Mouse (Mus musculus) olfactory bulb, adult 2 months (tissue): ENCODE data around the gene Myadml2. TPM values are rescaled to one million over a fixed set of nuclear protein-coding genes. Genes with fewer than 3 reads are reported as not detected.

ENCODE experiments used
- H3K27ac ChIP-seq: fragments of 200-500 bp; 2 replicates; pipeline ENCODE4 v1.5.1; 2012; ENCODE audit warnings: low read depth, low read length; ENCODE audit not compliant: insufficient read depth
- H3K4me1 ChIP-seq: fragments of 200-500 bp; 2 replicates; pipeline ENCODE4 v1.6.1; 2012; ENCODE audit warnings: low read length; ENCODE audit not compliant: control insufficient read depth, insufficient read depth
- H3K4me3 ChIP-seq: fragments of 200-500 bp; 2 replicates; pipeline ENCODE4 v1.5.1; 2012; ENCODE audit warnings: mild to moderate bottlenecking, low read depth, low read length, moderate library complexity; ENCODE audit not compliant: insufficient read depth
- CTCF ChIP-seq: fragments of 200-500 bp; IDR thresholded peaks from 2 replicates; pipeline ENCODE4 v1.5.1; 2012; ENCODE audit warnings: low read depth, mild to moderate bottlenecking, low read length, moderate library complexity; ENCODE audit not compliant: insufficient read depth
- POLR2A ChIP-seq: fragments of 200-500 bp; IDR thresholded peaks from 2 replicates; pipeline ENCODE4 v1.6.1; 2012; ENCODE audit warnings: mild to moderate bottlenecking, low read depth, low read length, moderate library complexity; ENCODE audit not compliant: insufficient read depth
- WGBS: fragments of 180-500 bp; shearing (Covaris S2); methylation state at CpG from one replicate; pipeline ENCODE4 v1.1.7; 2018; 5-methylcytosine and 5-hydroxymethylcytosine counted together
- polyA plus RNA-seq: library from polyadenylated mRNA; stranded (reverse); fragments of >200 nt; gene quantifications from 2 replicates; pipeline ENCODE4 v1.2.4, GENCODE M21; 2012; ENCODE audit warnings: low replicate concordance; ENCODE audit not compliant: missing spikeins, insufficient read depth, insufficient read length

The Myadml2 gene
- polyA plus RNA-seq, 1 experiment = not detected

DNA sequence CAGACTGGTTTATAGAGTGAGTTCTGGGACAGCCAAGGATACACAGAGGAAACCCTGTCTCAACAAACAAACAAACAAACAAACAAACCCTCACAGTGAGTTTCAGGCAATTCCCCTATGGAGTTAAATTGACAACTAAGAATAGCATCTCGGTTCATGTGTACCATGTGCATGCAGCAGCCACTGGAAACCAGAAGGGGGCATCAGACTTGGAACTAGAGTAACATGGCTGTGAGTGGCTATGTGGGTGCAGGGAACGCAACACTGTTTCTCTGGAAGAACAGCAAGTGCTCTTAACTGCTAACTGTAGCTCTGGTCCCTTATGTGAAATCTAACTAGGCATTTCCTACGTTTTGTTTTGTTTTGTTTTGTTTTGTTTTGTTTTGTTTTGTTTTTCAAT lies 3.9 kb upstream of the Myadml2 start:
- no peak for TF ChIP-seq POLR2A
- no peak for TF ChIP-seq CTCF
- Histone ChIP-seq H3K4me3 (no peak overlapping the region), H3K27ac (no peak overlapping the region), H3K4me1 (peaks cover 11% of the 10 kb centered on the region)
- 66% methylated on average over 3 of the region's 3 CpGs for WGBS

DNA sequence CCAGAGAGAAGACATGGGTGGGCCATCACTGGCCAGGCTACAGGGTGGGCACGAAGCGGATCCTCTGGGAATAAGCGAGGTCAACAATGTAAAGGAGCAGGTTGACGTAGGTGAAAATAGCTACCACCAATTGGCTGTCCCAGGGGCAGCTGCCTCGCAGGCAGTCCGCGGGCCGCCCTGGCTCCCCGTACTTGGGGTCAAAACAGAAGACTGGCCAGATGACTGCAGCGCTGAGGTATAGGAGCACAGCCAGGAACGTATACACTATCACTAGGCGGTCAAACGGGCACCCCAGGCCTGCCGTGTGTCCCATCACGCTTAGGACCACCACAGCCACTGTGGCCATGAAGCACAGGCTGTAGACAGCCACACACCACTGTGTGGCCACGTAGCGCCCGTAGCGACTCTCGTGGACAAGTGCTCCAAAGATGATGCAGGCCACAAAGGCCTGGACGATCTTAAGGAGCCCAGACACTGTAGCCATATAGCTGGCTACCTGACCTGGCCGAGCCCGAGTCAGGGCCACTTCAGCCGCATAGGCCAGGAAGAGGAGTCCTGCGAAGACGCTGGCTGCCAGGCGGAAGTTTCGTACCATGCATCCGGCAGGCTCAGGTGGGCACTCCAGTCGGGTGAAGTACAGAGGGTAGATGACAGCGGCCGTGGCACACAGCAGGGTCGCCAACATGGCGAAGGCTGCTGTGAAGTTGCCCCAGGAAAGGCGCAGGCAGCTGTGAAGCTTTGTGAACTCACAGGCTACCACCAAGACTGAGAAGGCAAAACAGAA lies 719 bp downstream of the Myadml2 start:
- Histone ChIP-seq H3K27ac (peak overlapping the region; percentile 97), H3K4me3 (peak overlapping the region; percentile 75), H3K4me1 (peaks cover 27% of the 10 kb centered on the region)
- WGBS = 83% methylated on average over 35 of the region's 35 CpGs
- no peak for TF ChIP-seq POLR2A
- TF ChIP-seq CTCF = no peak

DNA sequence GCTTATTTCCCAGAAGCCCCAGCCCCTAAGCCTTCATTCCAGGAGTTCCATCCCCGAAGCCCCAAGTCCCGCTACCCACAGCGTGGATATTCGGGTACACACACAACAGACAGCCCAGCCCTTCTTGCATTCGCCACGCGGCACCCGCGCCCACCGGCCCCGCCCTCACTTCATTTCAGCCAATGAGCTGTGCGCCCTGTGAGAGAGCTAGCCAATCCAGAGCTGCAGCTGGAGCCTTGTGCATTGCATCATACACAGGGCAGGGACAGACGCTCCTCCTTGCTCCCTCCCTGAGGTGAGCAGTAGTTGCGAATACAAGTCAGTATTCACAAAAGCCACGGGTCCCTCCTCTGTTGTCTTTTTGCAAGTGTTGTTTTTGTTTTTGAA lies 4.4 kb downstream of the Myadml2 start, which contains the start of gene Pycr1:
Pycr1 (minus strand) TSS at position 169 of the 387 bp plus-strand sequence.
- Histone ChIP-seq H3K4me3 (peak within 1 kb of the TSS; percentile 55), H3K4me1 (peaks cover 27% of the 10 kb centered on the region), H3K27ac (no peak within 1 kb of the TSS)
- WGBS = 0% methylated on average over 15 of the region's 15 CpGs
- no peak for TF ChIP-seq POLR2A

DNA sequence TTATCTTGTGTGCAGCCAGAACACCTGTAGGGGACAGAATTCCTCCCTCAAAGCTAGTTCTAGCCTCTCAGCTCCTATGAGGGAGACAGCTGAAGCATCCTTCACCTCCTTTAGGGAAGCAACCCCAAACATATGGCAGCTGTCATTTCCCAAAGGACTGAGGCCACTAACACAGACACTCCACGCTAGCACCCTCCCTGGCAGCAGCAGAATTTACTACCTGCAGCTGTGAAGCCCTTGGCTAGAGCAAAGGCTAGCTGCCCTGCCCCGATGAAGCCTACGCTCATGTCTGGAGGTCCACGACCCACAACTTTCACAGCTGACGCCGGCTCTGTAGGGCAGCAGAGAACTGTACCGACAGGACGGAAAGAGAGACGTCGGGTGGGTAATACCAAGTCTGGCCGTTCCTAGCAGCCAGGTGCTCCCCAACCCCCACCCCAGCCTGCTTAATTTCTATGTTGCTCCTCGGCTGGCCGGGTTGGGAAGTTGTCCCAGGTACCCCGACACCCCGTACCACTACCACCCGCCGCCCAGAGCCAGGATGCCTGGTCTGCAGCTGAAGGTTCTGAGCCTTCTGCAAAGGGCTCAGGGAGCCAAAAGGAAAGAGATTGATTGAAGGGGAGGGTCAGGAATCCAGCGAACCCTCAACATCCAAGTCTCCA lies 4.9 kb downstream of the Myadml2 start:
- WGBS = 1% methylated on average over 18 of the region's 18 CpGs
- Histone ChIP-seq H3K4me3 (peak overlapping the region; percentile 55), H3K27ac (no peak overlapping the region), H3K4me1 (peaks cover 27% of the 10 kb centered on the region)
- TF ChIP-seq CTCF (no peak), POLR2A (no peak)

DNA sequence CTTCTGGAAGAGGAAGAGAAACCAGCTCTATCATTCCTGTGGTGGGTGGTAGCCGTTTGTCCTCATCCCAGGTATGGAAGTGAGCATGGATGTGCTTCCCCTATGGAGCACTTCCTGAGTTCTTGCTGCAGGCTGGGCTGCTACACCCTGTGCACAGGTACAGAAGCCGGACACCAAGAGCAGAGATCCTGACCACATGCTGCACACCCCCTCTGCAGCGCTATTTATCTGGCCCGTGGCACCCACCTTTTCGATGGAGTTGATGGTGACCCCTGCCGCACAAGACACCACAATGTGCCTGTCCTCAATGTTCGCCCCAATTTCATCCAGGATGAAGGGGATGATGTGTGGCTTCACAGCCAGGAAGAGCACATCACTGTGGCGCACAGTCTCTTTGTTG lies 6.1 kb downstream of the Myadml2 start:
- no peak for TF ChIP-seq POLR2A
- TF ChIP-seq CTCF = no peak
- 92% methylated on average over 8 of the region's 8 CpGs for WGBS
- Histone ChIP-seq H3K4me3 (no peak overlapping the region), H3K4me1 (peaks cover 16% of the 10 kb centered on the region), H3K27ac (no peak overlapping the region)

DNA sequence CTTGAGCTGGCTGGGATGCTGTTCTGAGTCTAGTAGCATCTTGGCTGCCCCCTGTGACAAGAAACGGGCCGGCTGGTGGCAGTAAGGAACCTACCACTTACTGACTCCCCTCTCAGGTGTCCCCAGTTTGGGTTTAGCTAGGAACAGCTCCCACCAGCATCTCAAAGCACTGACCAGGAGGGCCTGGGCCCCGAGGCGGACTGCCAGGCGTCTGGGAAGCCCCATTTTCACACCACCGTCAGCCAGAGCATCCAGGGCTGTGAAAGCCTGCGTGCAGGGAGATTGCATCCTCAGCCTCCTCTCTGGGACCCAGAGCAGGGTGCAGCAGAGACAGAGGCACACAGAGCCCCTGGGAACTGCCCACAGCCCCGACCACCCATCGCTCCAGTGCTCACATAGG lies 6.7 kb downstream of the Myadml2 start:
- Histone ChIP-seq H3K27ac (no peak overlapping the region), H3K4me1 (peaks cover 12% of the 10 kb centered on the region), H3K4me3 (no peak overlapping the region)
- 71% methylated on average over 9 of the region's 9 CpGs for WGBS
- TF ChIP-seq POLR2A (no peak), CTCF (no peak)

DNA sequence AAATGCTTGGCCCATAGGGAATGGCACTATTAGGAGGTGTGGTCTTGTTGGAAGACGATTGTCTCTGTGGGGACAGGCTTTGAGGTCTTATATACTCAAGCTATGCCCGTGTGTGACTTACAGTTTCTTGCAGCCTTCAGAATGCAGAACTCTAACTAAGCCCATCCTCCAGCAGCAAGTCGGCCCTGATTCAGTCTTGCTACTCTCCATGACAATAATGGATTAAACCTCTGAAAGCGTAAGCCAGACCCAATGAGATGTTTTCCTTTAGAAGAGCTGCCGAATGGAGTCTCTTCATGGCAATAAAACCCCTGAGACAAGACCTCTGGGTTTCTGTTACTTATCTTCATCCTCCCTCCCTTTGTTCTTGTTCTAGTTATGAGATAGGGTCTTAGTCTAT lies 13.1 kb downstream of the Myadml2 start:
- no peak overlapping the region for H3K27ac ChIP-seq
- no peak overlapping the region for H3K4me3 ChIP-seq
- TF ChIP-seq POLR2A = no peak
- TF ChIP-seq CTCF = no peak
- WGBS = 75% methylated on average over 5 of the region's 5 CpGs
- H3K4me1 ChIP-seq = peaks cover 26% of the 10 kb centered on the region

DNA sequence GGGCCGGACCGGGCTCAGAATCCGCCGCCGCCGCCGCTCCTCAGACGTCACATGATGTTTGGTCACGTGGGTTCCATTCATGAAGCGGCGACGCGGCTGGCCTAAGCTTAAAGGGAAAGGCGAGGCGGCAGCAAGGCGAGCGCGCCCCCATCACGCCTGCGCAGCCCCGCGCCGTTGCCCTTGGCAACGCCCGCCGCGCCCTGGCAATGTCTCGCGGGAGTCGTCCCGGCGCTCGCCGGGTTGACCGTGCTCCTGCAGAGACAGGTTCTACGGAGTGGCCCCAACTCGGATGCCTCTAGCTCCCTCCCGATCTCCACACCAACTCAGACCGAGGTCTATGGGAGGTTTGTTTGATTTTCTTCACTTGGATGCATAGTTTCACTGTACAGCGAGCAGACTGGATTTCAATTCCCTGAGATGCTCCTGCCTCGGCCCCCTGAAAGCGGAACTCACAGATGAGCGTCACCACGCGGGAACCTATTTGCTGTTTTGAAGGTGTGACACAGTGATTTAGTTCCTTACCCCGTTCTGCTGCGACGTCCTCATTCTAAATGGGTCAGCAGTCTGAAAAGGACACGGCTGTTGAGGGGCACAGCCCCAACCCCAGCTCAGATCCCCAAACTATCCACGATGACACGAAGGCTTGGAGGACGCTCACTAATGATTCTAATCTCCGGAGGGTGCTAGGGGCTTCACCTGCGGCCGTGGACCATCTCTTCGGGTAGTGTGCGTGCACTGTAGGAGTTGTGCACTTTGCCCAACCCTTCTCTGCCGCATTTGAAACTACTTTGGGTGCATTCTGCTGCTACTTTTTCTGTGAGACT lies 14.2 kb downstream of the Myadml2 start, which contains the start of gene Mafg:
Mafg (minus strand) TSS at position 81 of the 824 bp plus-strand sequence.
- Histone ChIP-seq H3K27ac (peak within 1 kb of the TSS; percentile 82), H3K4me1 (peaks cover 37% of the 10 kb centered on the region), H3K4me3 (peak within 1 kb of the TSS; percentile 97)
- 10% methylated on average over 58 of the region's 58 CpGs for WGBS
- TF ChIP-seq CTCF = no peak
- TF ChIP-seq POLR2A = peak; percentile 44; the same call in 1 of the 2 replicates
